Mouse (Mus musculus): ENCODE data around the gene Tvp23a. TPM values are rescaled to one million over a fixed set of nuclear protein-coding genes. Genes with fewer than 3 reads are reported as not detected.

The Tvp23a gene
- polyA plus RNA-seq, 2 experiments, result 0.20 to 0.28 TPM

- Histone ChIP-seq H3K4me3 (ENCODE audit: insufficient read depth in 1 of 2, low read depth in 2 of 2, low read length in 2 of 2) (no peak overlapping the region), H3K36me3 (replicated peaks; ENCODE audit: control insufficient read depth, insufficient read depth, low read depth) (peaks cover 48% of the 10 kb centered on the region), H3K27me3 (ENCODE audit: control insufficient read depth, insufficient read depth, low read length) (no peaks in the 10 kb centered on the region), H3K4me1 (replicated peaks; ENCODE audit: control insufficient read depth in 2 of 2, insufficient read depth in 2 of 2, low read length in 1 of 2) (no peaks in the 10 kb centered on the region), H3K9ac (replicated peaks) (no peak overlapping the region), H3K4me2 (ENCODE audit: low read depth) (no peak overlapping the region), H3K9me3 (ENCODE audit: control insufficient read depth, low read length) (no peaks in the 10 kb centered on the region), H3K27ac (no peak overlapping the region)
- TF ChIP-seq EP300 (IDR thresholded peaks at IDR 0.05; ENCODE audit: low read depth) (no peak), CTCF (IDR thresholded peaks at IDR 0.05; ENCODE audit: low read depth) (no peak)
- ATAC-seq (ENCODE audit: insufficient read depth) (no peak), DNase-seq (ENCODE audit: low read depth in 3 of 3, low spot score in 3 of 3) (no peak)
- WGBS (ENCODE audit: insufficient replicate concordance), result 83% methylated on average over 9 of the region's 9 CpGs
These were observed 26.6 kb downstream of the Tvp23a start for GRCm38 (mm10) chr16:10420447-10421054.

- TF ChIP-seq CTCF (IDR thresholded peaks at IDR 0.05; ENCODE audit: low read depth), result no peak
- no peak for TF ChIP-seq EP300 (IDR thresholded peaks at IDR 0.05; ENCODE audit: low read depth)
- no peak overlapping the region for H3K9ac ChIP-seq (replicated peaks)
- H3K4me2 ChIP-seq (ENCODE audit: low read depth), result no peak overlapping the region
- H3K27ac ChIP-seq, result no peak overlapping the region
- peaks cover 49% of the 10 kb centered on the region for H3K36me3 ChIP-seq (replicated peaks; ENCODE audit: control insufficient read depth, insufficient read depth, low read depth)
- WGBS (ENCODE audit: insufficient replicate concordance), result 82% methylated on average over 9 of the region's 9 CpGs
- H3K27me3 ChIP-seq (ENCODE audit: control insufficient read depth, insufficient read depth, low read length), result no peaks in the 10 kb centered on the region
- ATAC-seq (ENCODE audit: insufficient read depth) (no peak), DNase-seq (ENCODE audit: low read depth in 3 of 3, low spot score in 3 of 3) (no peak)
- no peaks in the 10 kb centered on the region for H3K9me3 ChIP-seq (ENCODE audit: control insufficient read depth, low read length)
- no peak overlapping the region for H3K4me3 ChIP-seq (ENCODE audit: insufficient read depth in 1 of 2, low read depth in 2 of 2, low read length in 2 of 2)
- H3K4me1 ChIP-seq (replicated peaks; ENCODE audit: control insufficient read depth in 2 of 2, insufficient read depth in 2 of 2, low read length in 1 of 2), result peaks cover 0 to 2% of the 10 kb centered on the region in 2 experiments; a peak in 3 of 4 replicates
These were observed 29.4 kb downstream of the Tvp23a start for GRCm38 (mm10) chr16:10417723-10418259.

DNA sequence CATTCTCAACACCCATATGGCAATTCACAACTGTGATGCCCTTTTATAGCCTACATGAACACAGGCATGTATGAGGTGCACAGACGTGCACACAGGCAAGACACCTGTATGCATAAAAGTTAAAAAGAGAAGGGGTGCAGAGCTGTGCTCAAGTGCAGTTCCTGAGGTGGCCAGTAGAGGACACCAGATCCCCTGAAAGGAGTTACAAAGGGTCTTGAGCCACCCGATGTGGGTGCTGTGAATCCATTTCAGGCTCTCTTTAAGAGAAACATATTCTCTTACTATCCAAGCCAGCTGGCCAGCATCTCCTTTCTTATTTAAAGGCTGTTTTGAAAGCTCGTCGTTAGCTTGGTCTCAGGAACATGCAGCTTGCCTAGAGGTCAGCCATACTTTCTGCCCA is 30.3 kb downstream of the Tvp23a start:
- 76% methylated on average over 4 of the region's 4 CpGs for WGBS (ENCODE audit: insufficient replicate concordance)
- no peak for TF ChIP-seq EP300 (IDR thresholded peaks at IDR 0.05; ENCODE audit: low read depth)
- peak; percentile 77 for TF ChIP-seq CTCF (IDR thresholded peaks at IDR 0.05; ENCODE audit: low read depth)
- Histone ChIP-seq H3K9ac (replicated peaks) (no peak overlapping the region), H3K27ac (no peak overlapping the region), H3K4me2 (ENCODE audit: low read depth) (no peak overlapping the region), H3K9me3 (ENCODE audit: control insufficient read depth, low read length) (no peaks in the 10 kb centered on the region), H3K4me1 (replicated peaks; ENCODE audit: control insufficient read depth in 2 of 2, insufficient read depth in 2 of 2, low read length in 1 of 2) (peaks cover 0 to 7% of the 10 kb centered on the region in 2 experiments; a peak in 3 of 4 replicates), H3K4me3 (ENCODE audit: insufficient read depth in 1 of 2, low read depth in 2 of 2, low read length in 2 of 2) (no peak overlapping the region), H3K27me3 (ENCODE audit: control insufficient read depth, insufficient read depth, low read length) (no peaks in the 10 kb centered on the region), H3K36me3 (replicated peaks; ENCODE audit: control insufficient read depth, insufficient read depth, low read depth) (peaks cover 43% of the 10 kb centered on the region)
- DNase-seq (ENCODE audit: low read depth in 3 of 3, low spot score in 3 of 3) (no peak), ATAC-seq (ENCODE audit: insufficient read depth) (no peak)

- WGBS (ENCODE audit: insufficient replicate concordance), result 78% methylated on average over 6 of the region's 6 CpGs
- ATAC-seq (ENCODE audit: insufficient read depth), result no peak
- H3K27me3 ChIP-seq (ENCODE audit: control insufficient read depth, insufficient read depth, low read length), result no peaks in the 10 kb centered on the region
- peaks cover 4 to 13% of the 10 kb centered on the region in 2 experiments for H3K4me1 ChIP-seq (replicated peaks; ENCODE audit: control insufficient read depth in 2 of 2, insufficient read depth in 2 of 2, low read length in 1 of 2)
- H3K4me3 ChIP-seq (ENCODE audit: insufficient read depth in 1 of 2, low read depth in 2 of 2, low read length in 2 of 2), result no peak overlapping the region
- no peak overlapping the region for H3K27ac ChIP-seq
- H3K4me2 ChIP-seq (ENCODE audit: low read depth), result no peak overlapping the region
- TF ChIP-seq CTCF (IDR thresholded peaks at IDR 0.05; ENCODE audit: low read depth) (peak; percentile 68), EP300 (IDR thresholded peaks at IDR 0.05; ENCODE audit: low read depth) (no peak)
- peaks cover 37% of the 10 kb centered on the region for H3K36me3 ChIP-seq (replicated peaks; ENCODE audit: control insufficient read depth, insufficient read depth, low read depth)
- no peaks in the 10 kb centered on the region for H3K9me3 ChIP-seq (ENCODE audit: control insufficient read depth, low read length)
- H3K9ac ChIP-seq (replicated peaks), result no peak overlapping the region
- DNase-seq (ENCODE audit: low read depth in 3 of 3, low spot score in 3 of 3), result no peak
These were observed 31.2 kb downstream of the Tvp23a start for GRCm38 (mm10) chr16:10415976-10416375.
